Mouse (Mus musculus) megakaryocyte, embryonic 14.5 days (primary cell): Measurements from ENCODE around the gene Myof.

Experiments used
- FLI1 ChIP-seq: IDR thresholded peaks from 2 replicates; pipeline ENCODE4 v1.6.1; 2012; ENCODE audit warnings: low read length, inconsistent platforms, mixed read lengths
- GATA1 ChIP-seq: IDR thresholded peaks from 3 replicates; pipeline ENCODE4 v1.6.1; 2012; ENCODE audit warnings: mixed read lengths, low read length, inconsistent platforms, borderline replicate concordance

DNA sequence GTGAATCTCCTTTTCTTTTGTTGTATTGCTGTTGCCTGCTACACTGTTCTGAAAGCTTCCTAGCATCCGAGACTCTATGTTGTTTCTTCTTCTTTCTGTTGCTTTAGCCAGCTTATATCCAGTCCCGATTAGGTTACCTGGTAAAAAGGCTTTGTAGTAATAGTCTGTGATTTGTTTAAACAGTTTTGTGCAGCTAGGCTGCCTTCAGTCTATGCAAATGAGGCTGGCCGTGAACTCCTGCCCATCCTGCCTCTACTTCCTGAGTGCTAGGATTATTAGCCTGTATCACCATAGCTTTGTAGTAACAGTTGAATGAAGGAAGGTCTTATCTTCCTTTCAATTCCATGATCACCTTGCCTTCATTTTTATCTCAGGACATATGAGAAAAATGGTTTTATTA lies 12.9 kb upstream of the Myof start:
- TF ChIP-seq GATA1 = no peak
- TF ChIP-seq FLI1 = no peak
